ENCODE assay signal across 24 mouse cellular contexts in the genomic region with DNA sequence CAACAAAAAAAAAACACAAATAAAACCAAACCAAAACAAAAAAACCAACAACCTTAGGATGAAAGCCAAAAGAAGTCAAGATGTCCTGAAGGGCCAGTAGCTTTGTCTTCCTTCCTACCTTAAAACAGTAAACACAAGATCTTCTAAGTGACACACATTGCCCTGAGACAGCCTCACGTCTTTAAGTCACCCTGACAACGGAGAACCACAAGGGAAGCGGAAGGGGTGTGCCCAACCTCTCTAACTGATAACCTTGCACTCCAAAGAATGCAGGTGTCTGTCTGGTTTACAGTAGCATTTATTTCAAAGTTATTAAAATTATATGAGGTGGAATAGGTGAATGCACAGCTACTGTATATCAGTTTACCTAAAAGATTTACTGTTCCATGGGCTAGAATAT.
A peak's percentile ranks its signal among the peaks of the same experiment; 100 is the strongest.
DNase-seq lines count a peak whose midpoint lies in the region; ATAC-seq and TF ChIP-seq lines count a peak whose summit lies in the region.
"Had no signal": no experiment of that assay in that cellular context is flagged by ENCODE, and none has a peak within 500 bp of the region (broad histone marks: within the 10 kb centered on the region; RNA-seq: fewer than 3 reads in every experiment).

No protein-coding gene starts in this region.

- TF ChIP-seq CTCF in thymus, adult 2 months (IDR thresholded peaks at IDR 0.05; ENCODE audit: borderline replicate concordance, control insufficient read depth, extremely low read depth, insufficient read depth, low read length, poor library complexity): no peak

- peak overlapping the region; percentile 99; the same call in 1 of the 2 replicates for H3K27ac ChIP-seq in thymus, adult 2 months (ENCODE audit: control insufficient read depth, insufficient read depth, low read length)
- H3K27ac ChIP-seq: heart, adult 2 months; hindbrain, embryonic 15.5 days; limb, embryonic 12.5 days; liver, embryonic 13.5 days; lung, embryonic 15.5 days; neural tube, embryonic 12.5 days had no signal

- peak; percentile 44 to 45 for DNase-seq in spleen, postnatal 36 days (ENCODE audit: low spot score in 2 of 2)
- DNase-seq in spleen, adult 18-20 months: no peak
- DNase-seq in thymus, adult 2 months: peak; percentile 77
- no peak for DNase-seq in adrenal gland, postnatal 10 days
- DNase-seq in adrenal gland, adult 18-20 months (ENCODE audit: low spot score in 2 of 2): no peak
- DNase-seq in heart, adult 8-10 months (ENCODE audit: low spot score): no peak
- no peak for DNase-seq in cerebellum, adult 8-10 months
- DNase-seq: adrenal gland, postnatal 36 days; cerebellum, adult 9-10 months; embryo, embryonic 11 days; gastrocnemius, postnatal 10 days; heart, adult 2 months; heart, postnatal 10 days; kidney, adult 18-20 months; kidney, postnatal 10 days; layer of hippocampus, adult 9-11 months; liver, embryonic 13.5 days; right cerebral cortex, postnatal 25 days had no signal

- H3K36me3 ChIP-seq in thymus, adult 2 months (ENCODE audit: control insufficient read depth, insufficient read depth, low read length): no peaks in the 10 kb centered on the region
- H3K36me3 ChIP-seq: hindbrain, embryonic 15.5 days; limb, embryonic 12.5 days; liver, embryonic 13.5 days; lung, embryonic 15.5 days; neural tube, embryonic 12.5 days had no signal

- TF ChIP-seq POLR2A in thymus, adult 2 months (IDR thresholded peaks at IDR 0.05; ENCODE audit: control insufficient read depth, extremely low read depth, insufficient read depth, low read length, poor library complexity): no peak

- H3K4me1 ChIP-seq in thymus, adult 2 months (replicated peaks; ENCODE audit: control insufficient read depth, insufficient read depth, low read length): peaks cover 23% of the 10 kb centered on the region
- H3K4me1 ChIP-seq: hindbrain, embryonic 15.5 days; limb, embryonic 12.5 days; liver, embryonic 13.5 days; neural tube, embryonic 12.5 days had no signal

- no peaks in the 10 kb centered on the region for H3K27me3 ChIP-seq in thymus, adult 2 months (ENCODE audit: control insufficient read depth, insufficient read depth, low read length)
- H3K27me3 ChIP-seq: hindbrain, embryonic 15.5 days; limb, embryonic 12.5 days; liver, embryonic 13.5 days; lung, embryonic 15.5 days; megakaryocyte, embryonic 14.5 days; neural tube, embryonic 12.5 days had no signal

- 12% methylated on average over 3 of the region's 3 CpGs for WGBS in thymus, adult 2 months

- peak; percentile 97 for ATAC-seq in inflammation-experienced regulatory T-cells, adult 6 months

- no peak overlapping the region for H3K4me3 ChIP-seq in thymus, adult 2 months (ENCODE audit: control insufficient read depth, insufficient read depth, low read length)
- H3K4me3 ChIP-seq: heart, adult 2 months; hindbrain, embryonic 15.5 days; limb, embryonic 12.5 days; liver, embryonic 13.5 days; lung, embryonic 15.5 days; megakaryocyte, embryonic 14.5 days; neural tube, embryonic 12.5 days had no signal

Comparison
In these comparisons a context has a peak if more than half of its experiments do, and no peak if none do; other contexts are left out.
1. DNase-seq: peak in spleen, postnatal 36 days (2 of 2) and thymus, adult 2 months (single experiment); none in spleen, adult 18-20 months (0 of 2), adrenal gland, postnatal 10 days (single experiment), adrenal gland, adult 18-20 months (0 of 2), heart, adult 8-10 months (single experiment) and cerebellum, adult 8-10 months (single experiment).